Mouse (Mus musculus) yolk sac, embryonic 10.5 days (tissue): ENCODE measurements around the gene Raph1.

ENCODE experiments used
- DNase-seq: peaks from one replicate; pipeline ENCODE4 v3.0.0-alpha.2; 2017; ENCODE audit warnings: low spot score

Gene Raph1

DNA sequence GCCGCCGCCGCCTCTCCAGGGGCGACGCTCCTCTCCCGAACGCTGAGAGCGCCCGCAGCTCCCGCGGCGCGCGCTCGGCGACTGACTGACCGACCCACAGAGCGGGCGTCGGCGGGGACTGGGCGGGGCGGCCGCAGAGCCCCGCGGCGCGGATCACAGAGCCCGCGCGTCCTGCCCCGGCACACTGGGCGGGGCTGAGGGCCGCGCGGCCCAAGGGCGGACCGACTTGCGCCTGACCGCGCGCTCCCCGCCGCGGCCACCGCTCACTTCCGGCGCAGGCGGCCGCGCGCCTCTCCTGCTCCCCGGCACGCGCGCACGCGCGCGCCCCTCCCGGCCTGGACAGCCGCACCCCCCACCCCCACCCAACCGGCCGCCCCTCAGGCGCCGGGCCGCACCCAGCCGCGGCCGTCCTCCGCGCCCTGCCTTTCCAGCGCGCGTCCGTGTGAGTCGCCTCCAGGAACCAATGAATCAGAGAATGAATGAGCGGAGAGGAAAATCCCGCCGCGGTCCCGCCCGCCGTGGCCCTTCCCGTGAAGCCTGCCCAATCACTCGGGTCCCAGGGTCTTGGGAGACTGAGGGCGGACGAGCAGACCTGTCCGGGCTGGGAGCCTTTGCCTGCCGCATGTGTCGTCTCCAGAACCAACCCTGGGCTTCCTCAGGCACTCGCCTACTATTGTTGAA, at the start of gene Raph1:
Gene Raph1 (minus strand): TSS at position 474 of the 681 bp plus-strand sequence.
- peak; percentile 89 for DNase-seq

DNA sequence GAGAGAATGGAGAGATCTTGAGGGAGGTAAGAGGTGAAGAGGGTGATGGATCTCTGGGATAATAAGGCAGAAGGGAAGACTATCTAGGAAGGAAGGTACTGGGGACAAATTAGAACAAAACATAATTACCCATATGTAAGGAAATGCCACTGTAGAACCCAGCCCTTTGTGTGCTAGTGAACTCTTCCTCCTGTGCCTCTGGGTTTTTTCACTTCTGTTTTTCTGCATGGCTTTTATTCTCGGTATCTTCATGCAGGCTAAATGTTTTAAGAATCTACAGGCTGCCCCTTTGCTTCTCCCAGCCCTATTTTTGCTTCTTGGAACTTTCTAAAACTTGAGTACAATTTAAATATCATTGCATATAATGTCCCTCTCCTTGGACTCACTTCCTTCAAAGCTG, 48.8 kb upstream of the Raph1 start:
- no peak for DNase-seq

DNA sequence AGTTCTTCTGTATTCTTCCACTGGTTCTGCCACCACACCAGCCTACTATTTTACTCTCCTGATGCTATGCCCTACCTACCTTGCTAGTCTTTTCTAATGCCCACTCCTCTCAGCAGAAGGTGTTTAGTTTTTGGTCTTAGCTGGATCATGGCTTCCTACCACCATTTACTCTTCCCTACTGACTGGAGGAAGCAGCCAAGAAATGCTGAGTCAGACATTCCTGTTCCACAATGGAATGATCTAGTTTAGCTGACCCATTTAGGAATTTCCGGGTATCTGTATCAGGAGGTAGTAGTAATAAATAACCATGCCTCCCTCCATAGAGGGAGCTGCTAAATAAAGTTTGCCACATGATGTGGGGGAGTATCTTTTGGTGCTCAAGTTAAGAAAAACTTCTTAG, 48.0 kb upstream of the Raph1 start:
- no peak for DNase-seq

DNA sequence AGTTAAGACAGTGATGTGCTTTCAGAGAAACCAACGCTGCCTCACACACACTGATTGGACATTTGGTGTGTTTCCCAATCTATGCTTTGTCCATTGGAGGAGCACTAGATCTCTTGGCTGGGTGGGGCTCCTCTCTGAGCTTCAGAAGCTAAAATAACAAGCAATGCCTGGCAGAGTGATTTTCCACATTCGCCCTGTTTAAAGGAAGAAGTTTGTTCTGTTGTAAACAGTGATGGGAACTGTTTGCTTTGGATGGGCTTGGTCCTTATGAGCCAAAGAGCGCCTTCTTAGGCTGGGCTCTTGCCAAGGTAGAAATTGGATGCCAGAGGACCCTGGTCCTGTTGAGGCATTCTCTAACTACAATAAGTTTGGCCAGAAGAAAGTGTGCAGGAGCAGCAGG, 45.1 kb upstream of the Raph1 start:
- no peak for DNase-seq

DNA sequence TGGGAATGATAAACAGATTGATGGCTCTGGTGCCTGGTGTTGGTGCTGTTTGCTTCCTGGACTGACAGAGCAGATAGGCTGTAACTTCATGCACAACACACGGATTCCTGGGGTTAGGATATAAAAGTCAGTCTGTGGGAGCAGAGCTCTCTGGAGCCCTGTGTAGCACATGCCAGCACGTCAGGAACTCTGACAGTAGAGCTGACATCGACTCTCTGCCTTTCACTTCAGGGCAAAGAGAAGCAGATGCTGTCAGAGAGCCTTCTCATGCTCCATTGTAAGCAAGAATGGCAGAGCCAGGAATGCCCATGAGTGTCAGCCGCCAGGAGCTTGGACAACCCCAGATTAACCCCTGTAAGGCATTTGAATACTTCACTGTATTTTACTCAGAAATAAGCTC, 43.7 kb upstream of the Raph1 start:
- no peak for DNase-seq

DNA sequence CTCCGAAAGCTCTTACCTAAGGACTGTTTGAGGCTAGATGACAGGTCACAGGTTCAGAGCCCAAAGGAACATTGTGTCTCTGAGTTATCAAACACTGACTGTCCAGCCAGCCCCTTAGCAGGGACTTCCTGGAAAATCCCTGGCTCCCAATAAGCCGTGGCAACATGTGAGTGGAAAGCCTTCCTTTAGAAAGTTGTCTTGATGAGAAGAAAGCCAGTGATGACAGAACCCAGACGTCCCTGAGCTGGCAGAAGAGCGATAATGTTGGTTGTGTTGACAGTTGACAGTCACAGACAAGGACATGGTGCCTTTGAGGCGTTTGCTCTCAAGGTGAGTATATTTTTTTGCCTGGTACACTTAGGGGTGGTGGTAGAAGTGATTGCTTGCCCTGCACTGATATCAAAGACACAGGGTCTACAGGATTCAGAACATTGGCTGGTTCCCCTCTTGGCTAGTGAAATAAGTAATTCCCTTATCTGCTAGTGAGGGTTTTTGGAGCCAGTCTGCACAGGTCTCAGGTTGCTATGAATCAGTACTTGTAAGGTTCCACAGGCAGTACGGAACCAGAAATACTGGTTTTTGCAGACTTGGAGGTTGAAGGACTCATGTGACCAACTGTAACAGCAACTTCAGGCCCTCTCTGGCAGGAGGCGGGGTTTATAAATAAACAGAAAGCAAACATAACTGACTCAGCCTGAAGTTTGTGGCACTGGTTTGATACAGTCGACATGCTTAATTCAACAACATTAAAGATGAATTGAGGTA, 42.3 kb upstream of the Raph1 start:
- DNase-seq, result no peak

DNA sequence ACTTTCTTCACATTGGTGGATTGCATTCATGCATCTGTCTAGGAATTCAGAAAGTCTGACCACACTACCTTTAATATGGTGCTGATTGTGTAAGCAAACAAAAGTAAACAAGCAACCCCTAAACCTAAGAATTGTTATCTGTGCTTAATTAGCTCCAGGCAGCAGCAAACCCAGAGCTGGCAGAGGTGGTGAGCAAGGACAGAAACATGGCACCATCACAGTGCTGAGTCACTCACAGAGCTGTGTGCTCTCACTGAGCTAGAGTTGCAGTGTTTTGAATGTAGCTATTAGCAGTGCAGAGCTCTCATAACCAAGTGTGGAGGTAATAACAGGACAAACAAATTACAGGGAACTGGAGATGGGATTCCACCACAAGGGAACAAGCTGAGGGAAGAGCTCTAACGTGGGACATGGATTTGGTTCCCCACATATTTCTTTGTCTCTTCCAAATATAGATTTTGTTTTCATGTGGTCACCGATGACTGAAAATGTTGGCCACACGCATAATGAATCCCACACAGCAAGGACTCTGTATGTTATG, 37.6 kb upstream of the Raph1 start:
- DNase-seq, result no peak

DNA sequence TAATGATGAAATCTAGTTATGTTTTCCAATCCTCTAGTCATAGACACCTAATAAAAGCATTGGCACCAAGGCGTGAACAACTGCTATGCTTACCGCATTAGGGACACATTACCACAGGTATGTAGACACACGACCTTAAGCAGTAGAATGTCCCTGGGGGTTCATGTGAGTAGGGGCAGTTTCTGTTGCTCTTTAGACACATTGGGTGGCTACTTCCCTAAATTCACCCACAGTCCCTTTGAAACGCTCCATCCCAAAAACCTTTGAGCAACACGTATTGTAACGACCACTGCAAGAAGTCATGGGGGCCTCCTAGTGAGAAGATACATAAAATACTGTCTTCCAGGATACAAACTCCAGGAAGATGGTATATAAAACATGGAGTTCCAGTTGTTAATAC, 33.8 kb upstream of the Raph1 start:
- no peak for DNase-seq

DNA sequence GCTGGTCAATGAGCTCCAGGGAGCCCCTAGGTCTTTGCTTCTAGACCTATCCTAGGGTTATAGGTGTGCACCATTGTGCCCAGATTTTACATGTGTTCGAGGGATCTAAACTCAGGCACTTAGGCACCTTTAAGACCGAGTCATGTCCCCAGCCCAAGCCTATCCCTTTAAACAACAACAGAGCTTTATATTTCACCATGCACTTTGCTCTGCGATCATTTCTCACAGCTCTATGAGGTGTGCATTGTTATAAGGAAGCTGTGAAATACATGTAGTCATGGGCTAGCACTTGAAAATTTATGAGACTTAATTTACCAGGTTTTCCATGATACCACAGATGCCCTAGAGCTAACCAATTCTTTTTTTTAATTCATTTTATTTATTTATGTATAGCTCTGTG, 33.0 kb upstream of the Raph1 start:
- DNase-seq, result no peak

DNA sequence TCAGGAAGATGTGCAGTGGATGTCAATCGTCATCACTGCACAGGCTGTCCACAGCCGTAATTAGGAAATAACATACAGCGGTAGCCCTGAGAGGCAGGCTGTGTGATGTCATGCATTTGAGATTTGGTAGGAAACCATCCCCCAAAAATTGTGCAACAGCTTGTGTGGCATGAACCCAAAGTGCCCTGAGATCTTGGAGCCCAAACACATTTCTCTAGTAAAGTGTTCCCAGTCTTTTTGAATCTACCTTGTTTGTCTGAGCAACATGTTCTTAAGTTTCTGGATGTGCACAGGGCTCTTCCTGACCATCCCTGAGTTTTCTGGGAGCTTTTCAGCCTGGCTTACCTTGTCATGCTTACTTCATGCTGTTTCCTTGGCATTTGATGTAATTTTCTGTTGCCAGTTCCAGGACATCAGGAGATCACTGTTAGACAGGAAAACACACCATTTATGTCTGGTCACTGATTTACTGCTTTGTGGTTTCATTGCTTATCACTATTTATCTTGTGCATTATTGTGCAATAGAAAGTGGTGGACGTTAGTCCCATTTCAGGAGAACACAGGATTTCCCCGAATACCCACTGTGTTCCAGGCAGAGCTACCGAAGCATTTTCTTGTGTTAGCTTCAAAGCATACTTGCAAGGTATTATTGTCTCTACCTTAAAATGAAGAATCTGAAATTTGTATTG, 32.3 kb upstream of the Raph1 start:
- peak; percentile 26 for DNase-seq

DNA sequence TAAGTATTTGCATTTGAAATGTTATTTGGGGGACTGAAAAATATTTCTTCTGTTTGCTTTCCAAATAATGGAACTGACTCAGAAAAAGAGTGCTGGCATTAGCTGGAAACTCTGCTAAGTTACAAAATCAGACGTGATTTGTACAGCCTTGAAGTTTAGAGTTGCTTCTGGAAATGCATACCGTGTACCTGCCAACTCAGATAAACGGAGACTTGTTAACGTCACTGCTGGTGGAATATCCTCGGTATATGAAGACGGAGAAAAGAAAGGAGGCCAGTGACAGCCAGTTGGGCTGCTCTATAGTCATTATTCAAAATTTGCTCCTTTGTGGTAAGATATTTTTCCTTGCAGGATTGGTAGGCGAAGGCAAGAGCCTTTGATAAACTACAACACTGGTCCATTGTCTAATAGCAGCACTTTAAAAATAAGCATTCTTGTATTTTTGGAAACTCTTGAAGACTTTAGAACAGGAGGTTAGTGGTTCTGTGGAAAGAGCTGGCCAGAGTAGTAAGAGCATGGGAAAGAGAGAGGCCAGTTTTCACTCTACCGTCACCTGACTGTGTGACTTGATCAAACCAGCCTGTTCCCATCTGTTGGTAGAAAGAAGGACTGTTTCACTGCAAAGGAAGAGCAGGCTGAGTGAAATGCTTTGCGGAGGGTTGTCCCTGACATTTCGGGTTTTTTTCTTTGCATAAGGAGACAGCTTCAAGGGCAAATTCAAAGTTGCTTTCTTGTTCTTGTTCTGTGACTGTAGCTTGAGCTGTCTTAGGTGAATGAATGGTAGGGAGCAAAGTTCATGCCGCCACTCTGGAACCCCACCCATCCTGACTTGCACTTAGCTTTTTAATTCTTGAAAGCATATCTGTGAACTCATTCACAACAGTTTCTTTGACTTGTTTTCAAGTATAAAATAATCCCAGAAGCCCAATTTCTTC, 29.7 kb upstream of the Raph1 start:
- DNase-seq, result peak; percentile 39

DNA sequence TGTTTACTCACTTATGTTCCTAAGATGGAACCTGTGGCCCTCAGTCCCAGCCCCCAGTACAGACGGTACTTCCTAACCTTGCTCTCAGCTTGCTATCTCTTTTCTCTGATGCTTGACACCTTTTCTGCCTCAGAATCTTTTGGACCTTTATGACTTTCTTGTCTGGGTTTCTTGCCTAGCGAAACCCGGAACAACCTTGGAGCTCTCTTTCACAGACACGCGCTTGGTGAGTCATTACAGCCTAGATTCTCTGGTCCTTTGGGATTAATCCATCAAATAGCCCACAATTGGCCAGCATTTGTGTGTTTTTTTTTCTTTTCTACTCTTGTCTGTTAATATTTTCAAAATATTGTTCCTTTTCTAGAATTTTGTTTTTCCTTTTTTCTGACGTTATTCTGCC, 26.2 kb upstream of the Raph1 start:
- DNase-seq, result no peak

DNA sequence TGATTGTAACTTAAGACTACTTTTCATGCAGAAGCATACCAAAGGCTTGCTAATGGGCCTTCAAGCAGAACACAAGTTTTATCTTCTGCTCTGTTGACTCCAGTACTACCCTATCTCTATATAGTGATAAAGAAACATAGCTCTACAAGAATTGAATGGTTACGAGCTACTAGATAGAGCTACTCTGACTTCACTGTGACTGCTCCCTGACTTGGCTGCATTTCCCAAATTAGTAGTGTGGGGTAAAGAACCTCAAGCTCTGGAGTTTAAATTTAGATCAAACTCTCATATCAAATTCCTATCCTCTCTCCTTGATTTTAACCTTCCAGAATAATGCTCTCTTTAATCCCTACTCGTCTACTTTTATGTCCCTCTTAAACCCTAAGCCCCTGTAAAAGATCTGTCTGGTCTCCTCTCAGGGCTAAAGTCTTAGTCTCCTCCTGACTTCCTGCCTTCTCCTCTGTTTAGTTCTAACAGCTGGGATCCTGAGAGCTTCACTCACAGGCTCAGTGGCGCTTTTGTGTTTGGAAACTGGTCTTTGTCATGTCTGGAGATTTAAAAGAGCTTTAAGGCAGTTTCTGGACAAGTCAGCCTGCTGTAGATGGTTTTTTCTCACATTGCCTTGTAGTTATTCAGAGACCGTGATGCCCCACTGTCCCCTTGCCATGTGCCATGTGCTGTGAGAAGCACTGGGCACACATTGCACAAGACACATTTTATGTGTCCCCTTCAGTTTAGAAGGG, 22.2 kb upstream of the Raph1 start:
- no peak for DNase-seq

DNA sequence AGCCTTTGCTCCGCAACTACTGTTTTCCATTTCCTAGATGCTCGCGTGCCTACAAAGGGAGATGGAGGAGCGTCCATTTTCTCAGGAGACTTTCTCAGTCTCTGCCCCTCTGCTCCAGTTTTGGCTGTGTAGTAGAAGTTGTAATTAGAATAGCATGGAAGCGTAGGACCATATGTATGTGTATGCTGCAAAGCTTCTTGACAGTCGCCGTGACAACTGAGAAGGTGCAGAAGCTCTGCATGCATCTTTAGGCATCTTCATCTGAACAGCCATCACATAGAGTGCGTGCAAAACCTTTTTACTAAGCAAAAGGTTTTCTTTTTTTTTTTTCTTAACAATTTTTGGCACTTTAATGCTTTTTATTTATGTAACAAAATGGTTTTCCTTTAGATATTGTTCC, 14.1 kb upstream of the Raph1 start:
- no peak for DNase-seq

DNA sequence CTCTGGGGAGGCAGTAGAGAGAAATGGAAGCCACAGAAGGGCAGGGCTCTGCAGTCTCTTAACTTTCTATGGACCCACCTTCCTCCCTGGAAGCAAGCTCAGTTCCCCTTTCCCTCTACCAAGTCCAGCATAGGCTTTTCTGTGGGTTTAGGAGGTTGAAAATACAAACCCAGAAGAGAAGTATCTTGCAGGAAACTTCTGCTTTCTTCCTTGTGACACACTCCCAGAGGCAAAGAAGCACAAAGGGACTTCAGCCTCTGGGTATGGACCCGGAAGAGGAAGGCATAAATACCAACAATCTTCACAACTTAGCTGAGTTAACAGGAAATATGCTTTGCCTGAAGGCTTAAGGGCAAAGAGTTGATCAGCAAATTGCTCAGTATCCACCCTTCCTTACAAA, 13.0 kb upstream of the Raph1 start:
- DNase-seq, result no peak

DNA sequence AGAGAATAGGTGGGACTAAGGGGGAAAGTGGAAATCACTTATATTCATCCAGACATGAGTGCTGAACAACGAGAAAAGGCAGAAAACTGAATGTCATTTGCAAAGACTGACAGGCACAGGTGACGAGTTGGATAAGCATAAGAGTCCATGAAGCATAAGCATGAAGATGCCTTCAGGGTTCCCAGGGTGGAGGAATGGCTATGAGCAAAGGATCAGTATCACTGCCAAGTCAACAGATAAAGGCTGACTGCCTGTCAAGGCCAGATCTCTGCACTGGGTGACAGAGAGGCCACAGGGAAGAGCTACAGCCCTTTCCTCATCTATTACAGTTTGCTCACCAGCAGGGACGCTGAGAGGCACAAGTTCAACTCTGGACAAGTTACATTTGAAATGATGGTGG, 5.8 kb upstream of the Raph1 start:
- no peak for DNase-seq

DNA sequence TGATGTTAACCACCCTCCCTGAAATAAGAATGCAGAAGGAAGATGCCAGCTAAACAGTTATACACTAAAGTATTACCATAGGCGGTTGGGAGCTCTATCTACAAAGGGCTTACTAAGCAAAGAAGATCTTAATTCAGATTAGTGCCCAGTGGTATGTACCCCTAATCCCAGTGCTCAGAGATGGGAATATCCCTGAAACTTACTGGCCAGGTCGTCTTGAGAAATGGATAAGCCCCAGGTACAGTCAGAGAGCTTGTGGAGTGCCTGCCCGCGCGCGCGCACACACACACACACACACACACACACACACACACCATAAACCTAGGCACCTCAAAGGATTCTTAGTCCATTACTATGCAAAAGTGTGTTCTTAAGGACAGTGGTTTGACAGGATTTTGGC, 2.8 kb upstream of the Raph1 start:
- DNase-seq, result no peak

DNA sequence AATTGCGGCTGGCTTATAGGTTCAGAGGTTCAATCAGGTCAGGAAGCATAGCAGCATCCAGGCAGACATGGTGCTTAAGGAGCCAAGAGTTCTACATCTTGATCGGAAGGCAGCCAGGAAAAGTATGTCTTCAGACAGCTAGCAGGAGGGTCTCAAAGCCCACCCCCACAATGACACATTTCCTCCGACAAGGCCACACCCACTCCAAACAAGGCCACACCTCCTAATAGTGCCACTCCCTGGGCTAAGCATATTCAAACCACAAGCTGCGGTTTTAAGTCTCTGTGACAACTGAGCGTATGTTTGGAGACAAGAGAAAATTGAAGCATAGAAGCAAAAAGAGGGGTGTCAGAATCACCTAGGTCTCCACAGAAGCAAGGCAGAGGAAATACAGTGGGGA, 2.3 kb upstream of the Raph1 start:
- no peak for DNase-seq

DNA sequence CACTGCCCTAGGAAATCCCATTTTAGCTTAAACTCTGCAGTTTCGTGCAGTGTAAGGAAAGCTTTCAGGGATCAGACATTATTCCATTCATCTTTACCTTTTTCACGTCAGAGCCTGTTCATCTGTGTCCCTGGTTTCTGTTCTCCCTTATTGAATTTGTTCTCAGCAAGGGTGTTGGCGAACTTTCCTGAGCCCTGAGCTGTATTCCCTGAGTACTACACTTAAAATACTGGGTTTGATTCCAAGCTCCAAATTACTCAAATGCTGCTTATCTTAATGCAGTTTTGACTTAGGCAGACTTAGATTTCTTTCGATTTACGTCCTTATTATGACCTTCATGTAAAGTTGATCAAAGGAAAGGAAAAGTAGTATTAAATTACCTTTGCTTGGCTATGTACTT, 417 bp upstream of the Raph1 start:
- no peak for DNase-seq

DNA sequence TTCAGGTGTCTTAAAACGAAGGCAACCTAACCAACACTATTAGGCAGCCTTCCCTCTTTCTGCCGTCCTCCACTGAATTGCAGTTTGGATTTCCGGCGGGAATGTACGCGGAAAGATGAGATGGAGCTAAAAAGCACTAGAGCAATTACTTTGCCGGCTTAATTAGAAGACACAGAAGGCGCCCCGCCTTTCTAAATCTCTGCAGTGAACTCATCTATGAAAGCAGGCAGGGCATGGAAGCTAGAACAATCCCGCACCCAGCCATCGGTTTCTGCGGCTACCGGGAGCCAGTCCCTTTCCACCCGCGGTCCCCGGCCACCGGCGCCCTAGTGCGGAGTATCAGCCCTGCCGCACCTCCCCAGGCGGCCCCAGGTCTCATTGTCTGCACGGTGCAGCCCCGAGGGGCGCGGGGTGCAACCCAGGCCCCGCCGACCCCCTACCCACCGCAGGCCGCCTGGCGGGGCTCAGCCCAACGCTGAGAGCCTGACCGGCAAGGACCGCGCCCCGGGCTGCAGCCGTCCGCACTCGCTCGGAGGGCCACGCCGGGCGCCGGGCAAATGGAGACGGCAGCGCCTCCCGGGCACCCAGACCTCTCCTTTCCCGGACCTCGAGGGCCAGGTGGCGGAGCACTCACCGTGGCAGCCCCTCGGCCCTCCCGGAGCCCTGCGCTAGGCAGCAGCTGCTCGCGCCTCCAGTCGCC, 823 bp downstream of the Raph1 start:
- no peak for DNase-seq
